Mouse (Mus musculus): ENCODE measurements around the gene Wfdc8.

- TF ChIP-seq CTCF (IDR thresholded peaks at IDR 0.05; ENCODE audit: low read depth) = peak; percentile 57
- TF ChIP-seq EP300 (IDR thresholded peaks at IDR 0.05; ENCODE audit: low read depth) = no peak
Measured at GRCm38 (mm10) chr2:164563339-164564038, 49.9 kb downstream of the Wfdc8 start.

Measured in heart, postnatal 0 days (tissue).